Mouse (Mus musculus) right cerebral cortex, postnatal 25 days (tissue): ENCODE measurements around the gene Magel2.

Experiments used
- DNase-seq: peaks from one replicate; pipeline ENCODE4 v3.0.0; 2022

The Magel2 gene

GRCm38 (mm10) chr7:62428337-62428736 lies 51.5 kb downstream of the Magel2 start:
- DNase-seq, result no peak
